11 mouse cellular contexts compared by ENCODE assay signal in the genomic region with DNA sequence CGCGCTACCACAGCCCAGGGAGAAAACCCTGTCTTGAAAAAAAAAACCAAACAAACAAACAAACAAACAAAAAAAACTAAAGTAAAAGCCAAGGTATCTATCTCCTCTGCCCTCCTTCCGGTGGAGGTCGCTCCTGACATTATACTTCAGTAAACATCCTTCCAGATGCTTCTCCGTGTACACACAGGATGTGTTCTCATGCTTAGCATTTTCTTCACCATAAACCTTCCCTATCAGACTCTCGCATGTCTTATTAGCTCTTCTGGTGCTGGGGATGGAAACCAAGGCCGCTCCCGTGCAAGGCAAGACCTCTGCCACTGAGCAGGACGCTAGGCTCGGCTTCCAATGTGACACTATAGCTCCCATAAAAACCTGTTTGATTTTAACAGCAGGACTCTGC. TPM values are rescaled to one million over a fixed set of nuclear protein-coding genes. Genes with fewer than 3 reads are reported as not detected.
DNase-seq lines count a peak whose midpoint lies in the region; ATAC-seq and TF ChIP-seq lines count a peak whose summit lies in the region.
"Had no signal": no experiment of that assay in that cellular context is flagged by ENCODE, and none has a peak within 500 bp of the region (broad histone marks: within the 10 kb centered on the region; RNA-seq: fewer than 3 reads in every experiment).

No protein-coding gene starts in this region.

- no peaks in the 10 kb centered on the region for H3K27me3 ChIP-seq in heart, embryonic 11.5 days (ENCODE audit: control insufficient read depth, insufficient read depth, low read length)
- peaks cover 12% of the 10 kb centered on the region for H3K27me3 ChIP-seq in lung, embryonic 15.5 days
- H3K27me3 ChIP-seq in liver, postnatal 0 days (ENCODE audit: insufficient read depth, low read length) = peaks cover 4% of the 10 kb centered on the region; the same call in 1 of the 2 replicates

- peak overlapping the region; percentile 92 for H3K27ac ChIP-seq in heart, embryonic 11.5 days (ENCODE audit: low read depth, low read length)
- H3K27ac ChIP-seq in lung, embryonic 15.5 days = peak overlapping the region; percentile 80
- H3K27ac ChIP-seq in liver, postnatal 0 days (ENCODE audit: low read depth) = peak overlapping the region; percentile 70

- WGBS in heart, embryonic 11.5 days (ENCODE audit: insufficient replicate concordance) = 75% methylated on average over 10 of the region's 10 CpGs
- 70% methylated on average over 10 of the region's 10 CpGs for WGBS in lung, embryonic 15.5 days
- 76% methylated on average over 10 of the region's 10 CpGs for WGBS in liver, postnatal 0 days (ENCODE audit: insufficient replicate concordance)

- no peaks in the 10 kb centered on the region for H3K9me3 ChIP-seq in heart, embryonic 11.5 days (replicated peaks; ENCODE audit: control insufficient read depth, low read length)
- H3K9me3 ChIP-seq in lung, embryonic 15.5 days = no peaks in the 10 kb centered on the region
- H3K9me3 ChIP-seq in liver, postnatal 0 days (ENCODE audit: low read length) = no peaks in the 10 kb centered on the region

- peak overlapping the region; percentile 100 for H3K4me2 ChIP-seq in heart, embryonic 11.5 days
- H3K4me2 ChIP-seq in lung, embryonic 15.5 days = no peak overlapping the region
- peak overlapping the region; percentile 100; the same call in 1 of the 2 replicates for H3K4me2 ChIP-seq in liver, postnatal 0 days (ENCODE audit: low read depth, low read length)

- no peak for DNase-seq in heart, adult 18-20 months
- DNase-seq in lung, postnatal 25 days (ENCODE audit: low spot score) = no peak
- no peak for DNase-seq in liver, postnatal 0 days
- DNase-seq in layer of hippocampus, postnatal 25 days (ENCODE audit: extremely low spot score in 1 of 2, low spot score in 1 of 2) = no peak
- DNase-seq: midbrain, embryonic 14.5 days had no signal

- H3K9ac ChIP-seq in heart, embryonic 11.5 days (ENCODE audit: low read depth, low read length) = peak overlapping the region; percentile 50
- no peak overlapping the region for H3K9ac ChIP-seq in lung, embryonic 15.5 days
- H3K9ac ChIP-seq in liver, postnatal 0 days (replicated peaks) = no peak overlapping the region

- H3K4me3 ChIP-seq in heart, embryonic 11.5 days (ENCODE audit: low read depth, low read length) = peak overlapping the region; percentile 87
- no peak overlapping the region for H3K4me3 ChIP-seq in lung, embryonic 15.5 days
- H3K4me3 ChIP-seq in liver, postnatal 0 days (ENCODE audit: low read depth, low read length) = no peak overlapping the region

- peaks cover 43% of the 10 kb centered on the region for H3K4me1 ChIP-seq in heart, embryonic 11.5 days (ENCODE audit: control insufficient read depth, insufficient read depth, low read length)
- H3K4me1 ChIP-seq in lung, embryonic 15.5 days = 0 out of 2 replicates have a peak, but pooled peaks cover 6% of the 10 kb centered on the region
- H3K4me1 ChIP-seq in liver, postnatal 0 days (ENCODE audit: insufficient read depth) = peaks cover 32% of the 10 kb centered on the region

- no peak for TF ChIP-seq CTCF in liver, postnatal 0 days (IDR thresholded peaks at IDR 0.05; ENCODE audit: low read depth)

- no peak for TF ChIP-seq EP300 in liver, postnatal 0 days (IDR thresholded peaks at IDR 0.05; ENCODE audit: low read depth)

- 0 out of 2 replicates have a peak, but pooled peaks cover 3% of the 10 kb centered on the region for H3K36me3 ChIP-seq in heart, embryonic 11.5 days (ENCODE audit: control insufficient read depth, insufficient read depth, low read length)
- H3K36me3 ChIP-seq in lung, embryonic 15.5 days = no peaks in the 10 kb centered on the region
- no peaks in the 10 kb centered on the region; the same call in 1 of the 2 replicates for H3K36me3 ChIP-seq in liver, postnatal 0 days (replicated peaks; ENCODE audit: insufficient read depth, low read length)

- ATAC-seq in heart, embryonic 11.5 days (replicated peaks; ENCODE audit: insufficient number of reproducible peaks, low FRiP score, low TSS enrichment) = no peak
- no peak for ATAC-seq in lung, embryonic 15.5 days (ENCODE audit: borderline replicate concordance, extremely low read depth, low FRiP score, low TSS enrichment)
- peak; percentile 73 for ATAC-seq in activated CD4-positive, CD25-positive, alpha-beta regulatory T cell, adult 4 months
- ATAC-seq in liver, postnatal 0 days = no peak
- no peak for ATAC-seq in granulocyte monocyte progenitor cell, adult 5-6 weeks (replicated peaks; ENCODE audit: poor library complexity, severe bottlenecking)
- ATAC-seq: hindbrain, embryonic 16.5 days had no signal

RNA-seq across cellular contexts. Expression of gene Fam78a, which starts 6.9 kb away (rescaled TPM):
- polyA plus RNA-seq in heart, embryonic 11.5 days (2014; fragmentation: Nextera tagmentation; extraction: Ambion mirVana) = 43.1 and 43.7 TPM in 2 replicates
- total RNA-seq in heart, adult 18-20 months (2021) = 10 to 100 TPM; 15.0 to 23.0 TPM
- polyA plus RNA-seq in lung, embryonic 15.5 days (2015; fragmentation: Nextera tagmentation; extraction: Ambion mirVana) = 4.6 and 5.8 TPM in 2 replicates
- polyA plus RNA-seq in activated CD4-positive, CD25-positive, alpha-beta regulatory T cell, adult 4 months (2017; shearing (Covaris generic)) = 10 to 100 TPM; 23.6 to 27.1 TPM
- polyA plus RNA-seq in liver, postnatal 0 days (2015; fragmentation: Nextera tagmentation; extraction: Ambion mirVana) = 3.8 and 4.3 TPM in 2 replicates
- total RNA-seq in granulocyte monocyte progenitor cell, adult 5-6 weeks (2014; fragmentation: Nextera tagmentation) = 10.9 and 11.9 TPM in 2 replicates
- 6.5 and 8.6 TPM in 2 replicates for total RNA-seq in granulocyte monocyte progenitor cell, adult 5-6 weeks (2017)
- 1 to 10 TPM; 3.2 to 6.3 TPM for total RNA-seq in layer of hippocampus, postnatal 25 days (2021)
- polyA plus RNA-seq: C2C12 had no signal

RNA-seq across cellular contexts. Expression of gene Plpp7, which starts 17.6 kb away (rescaled TPM):
- polyA plus RNA-seq in heart, embryonic 11.5 days (2014; fragmentation: Nextera tagmentation; extraction: Ambion mirVana) = 10.0 and 11.7 TPM in 2 replicates
- total RNA-seq in heart, adult 18-20 months (2021) = 10 to 100 TPM; 27.3 to 38.3 TPM
- polyA plus RNA-seq in lung, embryonic 15.5 days (2015; fragmentation: Nextera tagmentation; extraction: Ambion mirVana) = 3.9 and 4.2 TPM in 2 replicates
- polyA plus RNA-seq in activated CD4-positive, CD25-positive, alpha-beta regulatory T cell, adult 4 months (2017; shearing (Covaris generic)) = not detected
- 1.6 and 1.7 TPM in 2 replicates for polyA plus RNA-seq in liver, postnatal 0 days (2015; fragmentation: Nextera tagmentation; extraction: Ambion mirVana)
- total RNA-seq in granulocyte monocyte progenitor cell, adult 5-6 weeks (2014; fragmentation: Nextera tagmentation) = 2.6 TPM in 1 of 2 replicates, not detected in the other
- total RNA-seq in granulocyte monocyte progenitor cell, adult 5-6 weeks (2017) = 0.56 and 0.77 TPM in 2 replicates
- 10 to 100 TPM; 23.7 to 24.4 TPM for total RNA-seq in layer of hippocampus, postnatal 25 days (2021)
